Mouse (Mus musculus) liver, embryonic 16.5 days (tissue): ENCODE measurements at regions not wholly inside any gene's neighbourhood (a gene's known extent, or its start where the extent isn't known, plus 50 kb on each side); places are given as distances from the start of the nearest gene placed in this dataset.

ENCODE experiments used
- ATAC-seq: fragments of 200-750 bp; cut with Nextera tagmentation; 2 replicates; pipeline ENCODE4 v1.8.0; 2017; ENCODE audit warnings: low read depth, mild to moderate bottlenecking, moderate number of reproducible peaks, moderate library complexity
- H3K27ac ChIP-seq: fragments of 300-500 bp; sonication (generic); 2 replicates; pipeline ENCODE4 v1.5.1; 2014; ENCODE audit warnings: mild to moderate bottlenecking, low read length
- H3K27me3 ChIP-seq: fragments of 300-500 bp; sonication (generic); 2 replicates; pipeline ENCODE4 v1.6.1; 2014; ENCODE audit warnings: low read depth, low read length, mixed read lengths; ENCODE audit not compliant: control insufficient read depth, insufficient read depth
- H3K36me3 ChIP-seq: fragments of 300-500 bp; sonication (generic); 2 replicates; pipeline ENCODE4 v1.6.1; 2014; ENCODE audit warnings: mild to moderate bottlenecking; ENCODE audit not compliant: control insufficient read depth, insufficient read depth
- H3K4me1 ChIP-seq: fragments of 300-500 bp; sonication (generic); 2 replicates; pipeline ENCODE4 v1.6.1; 2014; ENCODE audit warnings: low read depth, low read length, mixed read lengths; ENCODE audit not compliant: control insufficient read depth
- H3K4me2 ChIP-seq: fragments of 300-500 bp; sonication (generic); 2 replicates; pipeline ENCODE4 v1.6.1; 2014; ENCODE audit warnings: low read depth, low read length, mixed read lengths
- H3K4me3 ChIP-seq: fragments of 300-500 bp; sonication (generic); 2 replicates; pipeline ENCODE4 v1.5.1; 2014; ENCODE audit warnings: low read depth, mild to moderate bottlenecking, low read length
- H3K9ac ChIP-seq: fragments of 300-500 bp; sonication (generic); 2 replicates; pipeline ENCODE4 v1.6.1; 2014; ENCODE audit warnings: low read depth, low read length
- H3K9me3 ChIP-seq: fragments of 300-500 bp; sonication (generic); replicated peaks from 2 replicates; pipeline ENCODE4 v1.6.1; 2016; ENCODE audit warnings: low read length; ENCODE audit not compliant: control insufficient read depth
- WGBS: fragments of 180-500 bp; shearing (Covaris S2); extraction: QIAGEN DNeasy Blood & Tissue Kit; methylation state at CpG from one replicate; pipeline ENCODE4 v1.1.7; 2014; ENCODE audit not compliant: insufficient replicate concordance; 5-methylcytosine and 5-hydroxymethylcytosine counted together

- no peaks in the 10 kb centered on the region for H3K27me3 ChIP-seq
- no peak overlapping the region for H3K4me2 ChIP-seq
- WGBS, result 25% methylated on average over 22 of the region's 22 CpGs
- no peaks in the 10 kb centered on the region for H3K36me3 ChIP-seq
- no peaks in the 10 kb centered on the region for H3K9me3 ChIP-seq
- H3K27ac ChIP-seq, result no peak overlapping the region
- H3K4me3 ChIP-seq, result no peak overlapping the region
- ATAC-seq, result no peak
- H3K9ac ChIP-seq, result no peak overlapping the region
- H3K4me1 ChIP-seq, result no peaks in the 10 kb centered on the region
Measured at GRCm38 (mm10) chr4:32074399-32075296, 110.8 kb downstream of the Map3k7 start.

DNA sequence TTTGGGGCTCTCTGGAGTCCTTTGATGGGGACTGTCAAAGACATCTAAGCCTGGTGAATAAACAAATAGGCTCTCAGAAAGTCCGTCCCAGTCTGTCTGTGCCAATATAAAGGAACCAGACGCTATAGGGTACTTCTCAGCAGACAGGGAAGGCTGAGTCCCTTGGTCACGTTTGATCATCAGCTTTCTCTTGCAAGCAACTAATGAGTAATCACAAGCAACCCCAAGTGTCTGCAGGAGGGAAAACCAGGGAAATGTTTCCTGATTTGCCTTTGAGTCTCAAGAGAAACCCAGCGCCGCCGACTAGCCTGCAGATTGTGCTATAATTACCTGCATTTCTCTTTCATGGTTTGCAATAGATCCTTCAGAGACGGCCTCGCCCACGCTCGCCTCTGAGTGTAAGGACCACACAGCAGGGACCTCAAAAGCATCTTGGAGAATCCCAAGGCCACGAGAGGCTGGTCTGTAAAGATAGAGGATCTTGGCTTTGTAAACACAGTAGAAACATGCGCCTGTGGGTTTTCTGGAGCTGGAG is 112.6 kb downstream of the Map3k7 start:
- WGBS, result 63% methylated on average over 12 of the region's 12 CpGs
- no peak for ATAC-seq
- Histone ChIP-seq H3K4me2 (no peak overlapping the region), H3K4me3 (no peak overlapping the region), H3K9ac (no peak overlapping the region), H3K36me3 (no peaks in the 10 kb centered on the region), H3K27ac (no peak overlapping the region), H3K9me3 (no peaks in the 10 kb centered on the region), H3K4me1 (no peaks in the 10 kb centered on the region), H3K27me3 (no peaks in the 10 kb centered on the region)

GRCm38 (mm10) chr4:32083456-32083855 is 119.6 kb downstream of the Map3k7 start:
- 65% methylated on average over 8 of the region's 8 CpGs for WGBS

GRCm38 (mm10) chr4:32084250-32084869 is 120.5 kb downstream of the Map3k7 start:
- H3K27ac ChIP-seq, result no peak overlapping the region
- WGBS, result 73% methylated on average over 10 of the region's 10 CpGs

More at GRCm38 (mm10) chr4:32083456-32083855, 119.6 kb downstream of the Map3k7 start:
- no peak overlapping the region for H3K4me2 ChIP-seq
- no peaks in the 10 kb centered on the region for H3K27me3 ChIP-seq
- H3K27ac ChIP-seq, result no peak overlapping the region
- ATAC-seq, result no peak
- no peaks in the 10 kb centered on the region for H3K4me1 ChIP-seq
- no peaks in the 10 kb centered on the region for H3K36me3 ChIP-seq
- no peaks in the 10 kb centered on the region for H3K9me3 ChIP-seq
- H3K9ac ChIP-seq, result no peak overlapping the region
- no peak overlapping the region for H3K4me3 ChIP-seq

DNA sequence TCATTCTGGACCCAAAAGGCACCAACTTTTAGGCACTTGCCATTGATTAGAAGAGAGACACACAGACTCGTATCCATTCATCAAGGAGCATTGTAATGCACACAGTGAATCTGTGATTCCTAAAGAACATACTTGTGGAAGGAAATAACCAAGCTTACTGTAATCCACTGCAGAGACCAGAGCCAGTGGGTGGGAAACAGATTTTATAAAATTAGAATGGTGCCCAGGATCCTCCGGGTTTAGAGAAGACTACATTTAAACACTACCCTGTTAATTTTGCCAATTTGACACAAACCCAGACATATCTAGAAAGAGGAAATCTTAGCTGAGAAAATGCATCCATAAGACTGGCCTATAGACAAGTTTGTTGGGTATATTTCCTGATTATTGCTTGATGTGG is 121.1 kb downstream of the Map3k7 start:
- no peak overlapping the region for H3K27ac ChIP-seq
- no peak overlapping the region for H3K4me2 ChIP-seq
- no peaks in the 10 kb centered on the region for H3K4me1 ChIP-seq
- no peaks in the 10 kb centered on the region for H3K36me3 ChIP-seq
- ATAC-seq, result no peak
- 72% methylated on average over 2 of the region's 2 CpGs for WGBS
- H3K9ac ChIP-seq, result no peak overlapping the region
- H3K4me3 ChIP-seq, result no peak overlapping the region
- H3K27me3 ChIP-seq, result no peaks in the 10 kb centered on the region
- H3K9me3 ChIP-seq, result no peaks in the 10 kb centered on the region

More at GRCm38 (mm10) chr4:32084250-32084869, 120.5 kb downstream of the Map3k7 start:
- no peak for ATAC-seq
- Histone ChIP-seq H3K9me3 (no peaks in the 10 kb centered on the region), H3K27me3 (no peaks in the 10 kb centered on the region), H3K4me1 (no peaks in the 10 kb centered on the region), H3K4me2 (no peak overlapping the region), H3K36me3 (no peaks in the 10 kb centered on the region), H3K4me3 (no peak overlapping the region), H3K9ac (no peak overlapping the region)

DNA sequence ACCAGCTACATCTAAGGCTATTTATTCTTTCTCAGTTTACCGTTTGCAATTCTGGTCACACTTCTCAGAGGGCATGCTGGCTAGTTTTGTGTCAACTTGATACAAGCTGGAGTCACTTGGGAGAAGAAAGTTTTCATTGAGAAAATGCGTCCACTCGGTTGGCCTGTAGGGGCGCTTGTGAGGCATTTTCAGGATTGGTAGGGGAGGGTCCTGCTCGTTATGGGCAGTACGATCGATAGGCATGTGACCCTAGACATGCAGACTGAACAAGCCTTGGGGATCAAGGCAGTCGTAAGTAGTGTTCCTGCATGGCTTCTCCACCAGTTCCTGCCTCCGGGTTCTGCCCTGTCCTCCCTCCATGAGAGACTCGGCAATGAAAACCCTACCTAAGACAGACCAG is 127.2 kb downstream of the Map3k7 start:
- H3K9ac ChIP-seq, result no peak overlapping the region
- no peak overlapping the region for H3K27ac ChIP-seq
- no peaks in the 10 kb centered on the region for H3K4me1 ChIP-seq
- ATAC-seq, result no peak
- H3K9me3 ChIP-seq, result no peaks in the 10 kb centered on the region
- no peaks in the 10 kb centered on the region for H3K36me3 ChIP-seq
- WGBS, result 74% methylated on average over 10 of the region's 10 CpGs
- no peaks in the 10 kb centered on the region for H3K27me3 ChIP-seq
- H3K4me3 ChIP-seq, result no peak overlapping the region
- no peak overlapping the region for H3K4me2 ChIP-seq

- Histone ChIP-seq H3K4me3 (no peak overlapping the region), H3K27me3 (no peaks in the 10 kb centered on the region), H3K36me3 (no peaks in the 10 kb centered on the region), H3K4me2 (no peak overlapping the region), H3K9ac (no peak overlapping the region), H3K4me1 (no peaks in the 10 kb centered on the region), H3K9me3 (no peaks in the 10 kb centered on the region), H3K27ac (no peak overlapping the region)
- 72% methylated on average over 17 of the region's 17 CpGs for WGBS
- no peak for ATAC-seq
Measured at GRCm38 (mm10) chr4:32092320-32093041, 128.6 kb downstream of the Map3k7 start.

DNA sequence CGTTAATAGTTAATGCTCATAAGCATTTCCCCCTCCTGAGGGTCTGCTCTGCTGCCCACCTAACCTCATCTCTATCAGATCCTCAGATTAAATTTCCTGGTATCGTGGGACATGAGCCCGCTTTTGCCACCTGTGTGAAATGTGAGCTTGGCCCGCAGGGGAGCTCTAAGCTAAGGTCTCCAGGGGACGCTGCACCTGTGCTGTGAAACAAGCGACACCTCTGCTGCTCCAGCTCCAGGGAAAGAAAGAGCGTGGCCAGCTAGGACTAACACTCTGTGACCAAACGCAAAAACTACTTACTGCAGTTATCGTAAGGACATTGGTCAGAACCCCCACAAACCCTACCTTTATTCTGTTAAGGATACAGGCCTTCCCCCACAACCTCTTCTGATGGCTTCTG is 134.3 kb downstream of the Map3k7 start:
- no peak overlapping the region for H3K4me2 ChIP-seq
- no peak overlapping the region for H3K4me3 ChIP-seq
- H3K27me3 ChIP-seq, result no peaks in the 10 kb centered on the region
- ATAC-seq, result no peak
- H3K9me3 ChIP-seq, result no peaks in the 10 kb centered on the region
- H3K9ac ChIP-seq, result no peak overlapping the region
- no peak overlapping the region for H3K27ac ChIP-seq
- WGBS, result 69% methylated on average over 9 of the region's 9 CpGs
- no peaks in the 10 kb centered on the region for H3K36me3 ChIP-seq
- no peaks in the 10 kb centered on the region for H3K4me1 ChIP-seq
